Mouse (Mus musculus) left cerebral cortex, postnatal 25 days (tissue): Measurements from ENCODE around the gene Dot1l. TPM values are rescaled to one million over a fixed set of nuclear protein-coding genes. Genes with fewer than 3 reads are reported as not detected.
A peak's percentile ranks its signal among the peaks of the same experiment; 100 is the strongest.

Experiments
- DNase-seq, 2 experiments: peaks; one replicate each; pipeline ENCODE4 v3.0.0; 2022; ENCODE audit warnings: low spot score in 2 of 2, mixed read lengths in 1 of 2
- intact Hi-C: fragments of 180-260 bp; cut with DNase I; formaldehyde crosslinking; loops from one replicate; pipeline ENCODE4 v1.15.1; 2025
- total RNA-seq, 2 experiments: library from RNA; stranded (reverse); gene quantifications; 2 replicates each; pipeline ENCODE4 v1.2.3; 2021

Dot1l gene
- total RNA-seq: 10 to 100 TPM; 46.5 to 56.0 TPM

- intact Hi-C loops: loop anchor here (2.0 to 5.0 kb wide), 2 partner anchors 44 to 243 kb away; partner anchors contain the start of genes Plekhj1 and Sf3a2
- peak; percentile 98 for DNase-seq
Measured at GRCm38 (mm10) chr10:80754594-80755290, at the start of gene Dot1l. Gene Dot1l (plus strand): TSS chr10:80755206.

DNA sequence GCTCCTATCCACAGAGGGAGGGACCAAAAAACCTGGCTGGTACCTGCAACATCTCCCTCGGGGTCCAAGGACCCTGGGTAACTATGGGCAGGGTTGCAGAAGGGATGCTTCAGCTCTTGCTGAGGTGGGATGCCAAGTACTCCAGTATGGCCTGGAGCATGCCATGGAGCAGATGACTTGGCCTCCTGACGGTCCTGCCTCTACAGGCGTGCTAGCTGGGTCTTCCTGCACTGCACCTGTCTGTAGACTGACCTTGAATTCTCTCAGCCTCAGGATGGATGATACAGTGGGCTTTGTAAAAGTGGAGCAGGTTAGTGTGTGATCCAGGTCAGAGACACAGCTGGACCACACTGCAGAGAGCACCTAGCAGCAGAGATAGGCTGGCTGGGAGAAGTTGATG is 49.5 kb upstream of the Dot1l start:
- intact Hi-C loops: no loop called here

DNA sequence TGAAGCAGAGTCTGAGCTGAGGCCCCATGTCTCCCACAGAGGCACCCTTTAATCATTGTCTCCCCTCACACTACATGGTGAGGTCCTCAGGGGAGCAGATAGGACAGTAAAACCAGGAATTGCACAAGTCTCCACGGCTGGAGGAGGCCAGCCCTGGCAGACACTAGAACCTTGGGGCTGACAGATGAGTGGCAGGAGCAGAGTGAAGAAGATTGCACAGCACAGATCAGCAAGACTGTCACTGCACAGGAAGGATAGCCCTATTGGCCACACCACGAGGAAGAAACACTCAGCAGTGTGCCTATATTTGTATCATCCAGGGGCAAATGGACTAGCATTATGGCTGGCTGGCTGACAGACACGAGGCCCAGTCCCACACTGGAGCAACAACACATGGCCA is 44.2 kb upstream of the Dot1l start:
- no peak for DNase-seq
- intact Hi-C loops: no loop called here

More for the DNA sequence above, 49.5 kb upstream of the Dot1l start:
- no peak for DNase-seq

DNA sequence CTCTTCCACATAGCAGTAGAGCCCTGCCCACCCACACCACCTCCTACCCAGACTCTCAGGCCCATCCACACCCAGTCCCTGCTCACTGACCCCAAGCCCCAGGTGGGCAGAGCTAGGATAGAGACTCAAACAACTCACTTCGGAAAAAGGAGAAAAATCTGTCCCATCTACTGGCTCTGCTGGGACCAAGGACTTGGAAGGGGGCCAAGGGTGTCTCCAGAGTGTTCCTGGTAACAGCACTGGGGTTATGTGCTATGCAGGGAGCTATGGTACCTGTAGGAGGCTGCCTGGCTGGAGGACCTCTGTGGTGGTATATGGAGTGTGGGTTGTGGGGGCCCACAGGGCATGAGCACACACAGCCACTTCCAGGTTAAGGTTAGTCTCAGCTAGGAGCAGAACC is 37.7 kb upstream of the Dot1l start:
- DNase-seq: no peak
- intact Hi-C loops: no loop called here

DNA sequence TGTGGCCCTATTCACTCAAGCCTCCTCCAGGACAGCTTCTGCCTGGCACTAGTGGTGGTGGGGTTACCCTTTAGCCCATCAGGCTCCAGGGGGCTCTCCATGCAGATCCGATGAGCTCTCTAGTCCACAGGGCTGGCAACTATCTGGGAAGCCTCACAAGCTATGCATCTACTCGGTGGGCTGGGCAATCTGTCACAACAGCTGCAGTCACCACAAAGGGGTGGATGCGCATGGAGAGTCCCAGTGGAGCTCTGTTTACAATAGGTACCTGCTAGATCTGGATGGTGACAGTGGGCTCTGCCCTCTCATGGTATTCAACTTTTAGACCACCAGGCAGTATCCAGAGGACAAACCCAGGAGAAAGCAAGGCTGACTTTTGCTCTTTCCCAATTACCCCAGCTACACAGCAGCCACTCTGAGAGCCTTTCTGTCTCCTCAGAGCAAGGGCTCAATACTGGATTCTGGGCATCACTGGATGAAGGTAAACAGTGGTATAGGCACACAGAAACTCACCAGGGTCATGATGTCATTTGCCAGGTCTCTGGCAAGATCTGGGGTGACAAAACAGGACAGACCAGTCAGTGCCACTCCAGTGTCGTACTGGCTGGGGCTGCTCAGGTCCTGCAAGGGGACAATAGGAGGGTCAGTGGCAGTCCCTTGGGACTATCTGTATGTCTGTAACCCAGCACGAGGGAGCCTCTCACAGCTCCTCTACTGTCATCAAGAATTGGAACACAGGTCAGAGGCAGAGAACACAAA is 27.5 kb upstream of the Dot1l start:
- no peak for DNase-seq
- intact Hi-C loops: no loop called here

DNA sequence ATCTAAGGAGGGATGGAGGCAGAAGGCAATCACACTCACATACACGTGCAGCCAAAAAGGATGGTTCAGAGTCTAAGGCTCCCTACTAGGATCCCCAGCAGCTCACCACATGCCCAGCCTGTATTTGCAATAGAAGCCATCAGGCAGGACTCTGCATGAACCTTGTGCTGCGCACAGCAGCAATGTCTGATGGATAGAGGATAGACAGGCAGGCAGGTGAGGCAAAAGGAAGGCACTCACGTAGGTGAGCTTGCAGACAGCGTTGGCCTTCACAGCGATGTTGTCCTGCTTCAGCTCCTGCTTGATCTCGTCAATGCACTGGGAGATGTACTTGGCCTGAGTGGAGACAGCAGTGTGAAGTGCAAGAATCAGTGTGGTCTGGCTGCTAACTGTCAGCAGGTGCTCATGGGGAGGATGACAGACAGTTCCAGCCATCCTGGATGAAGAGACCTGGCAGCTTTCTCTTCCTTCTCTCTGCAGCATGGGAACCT is 22.4 kb upstream of the Dot1l start:
- no peak for DNase-seq
- intact Hi-C loops: no loop called here

- DNase-seq: peak in 1 of 2 experiments; percentile 22
- intact Hi-C loops: no loop called here
Measured at GRCm38 (mm10) chr10:80736731-80737130, 18.3 kb upstream of the Dot1l start.

GRCm38 (mm10) chr10:80738657-80739056 is 16.3 kb upstream of the Dot1l start:
- intact Hi-C loops: no loop called here
- no peak for DNase-seq

GRCm38 (mm10) chr10:80741146-80741545 is 13.9 kb upstream of the Dot1l start:
- intact Hi-C loops: loop anchor here (2.0 kb wide), 1 partner anchor 38 kb away; the partner anchor contains the start of gene Izumo4
- peak in 1 of 2 experiments; percentile 25 for DNase-seq

- intact Hi-C loops: loop anchor here (2.0 kb wide), 1 partner anchor 39 kb away; the partner anchor contains the start of gene Izumo4
Measured at GRCm38 (mm10) chr10:80741634-80742179, 13.3 kb upstream of the Dot1l start.

DNA sequence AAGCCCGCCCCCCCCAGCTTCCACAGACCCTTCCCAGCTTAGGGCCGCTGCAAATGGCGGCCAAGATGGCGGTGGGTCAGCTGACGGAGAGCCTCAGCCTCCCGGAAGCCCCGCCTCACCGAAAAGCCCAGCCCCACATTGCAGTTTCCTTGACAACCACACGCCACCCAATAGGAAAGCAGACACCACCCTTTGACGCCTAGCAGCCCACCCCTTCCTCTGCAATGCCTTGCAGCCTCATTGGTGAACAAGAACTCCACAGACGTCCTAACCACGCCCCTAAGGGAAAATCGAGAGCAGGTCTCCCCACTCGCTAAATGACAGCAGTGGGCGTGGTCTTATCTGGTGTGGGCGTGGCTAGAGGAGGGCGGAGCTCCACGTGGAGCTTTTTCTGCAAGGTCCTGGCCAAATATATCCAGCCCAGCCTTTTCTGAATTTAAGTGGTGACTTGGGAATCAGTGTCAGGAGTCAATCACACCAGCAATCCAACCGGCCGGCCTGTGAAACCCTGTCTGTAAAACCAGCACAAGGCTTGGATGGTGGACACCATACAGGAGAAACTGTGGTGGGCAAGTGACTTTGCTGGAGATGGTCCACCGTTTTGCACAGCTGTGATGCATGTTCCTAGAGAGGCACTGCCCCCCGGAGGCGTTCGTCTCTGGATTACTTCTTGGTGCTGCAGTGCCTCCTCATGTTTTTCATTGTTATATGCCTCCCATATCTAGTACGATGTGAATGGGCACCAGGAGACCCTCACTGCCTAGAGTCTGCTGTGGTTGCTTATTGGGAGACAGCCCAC is 12.6 kb upstream of the Dot1l start, which contains the start of gene Ap3d1:
Gene Ap3d1, minus strand, starts transcription at position 85 of the 799 bp plus-strand sequence.
- DNase-seq: peak; percentile 94 to 100
- intact Hi-C loops: no loop called here

More at GRCm38 (mm10) chr10:80741634-80742179, 13.3 kb upstream of the Dot1l start:
- no peak for DNase-seq

DNA sequence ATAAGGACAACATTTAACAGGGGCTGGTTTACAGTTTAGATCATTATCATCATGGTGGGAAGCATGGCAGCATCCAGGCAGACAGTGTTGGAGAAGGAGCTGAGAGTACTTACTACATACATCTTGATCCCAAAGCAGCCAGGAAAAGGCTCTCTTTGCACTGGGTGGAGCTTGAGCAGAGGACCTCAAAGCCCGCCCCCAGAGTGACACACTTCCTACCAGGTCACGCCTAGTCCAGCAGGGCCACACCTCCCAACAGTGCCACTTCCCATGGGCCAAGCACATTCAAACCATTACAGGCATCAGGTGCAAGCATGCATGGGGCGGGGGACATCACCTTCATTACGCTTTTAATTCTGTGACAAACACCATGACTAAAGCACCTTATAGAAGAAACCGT is 10.7 kb upstream of the Dot1l start:
- intact Hi-C loops: no loop called here
- no peak for DNase-seq

- DNase-seq: peak; percentile 76 to 83
- intact Hi-C loops: loop anchor here (1.0 to 2.0 kb wide), 2 partner anchors 27 to 129 kb away; no protein-coding TSS in a partner anchor
Measured at GRCm38 (mm10) chr10:80747410-80747809, 7.6 kb upstream of the Dot1l start.

GRCm38 (mm10) chr10:80748609-80749008 is 6.4 kb upstream of the Dot1l start:
- intact Hi-C loops: no loop called here
- no peak for DNase-seq

- intact Hi-C loops: no loop called here
- peak; percentile 69 to 95 for DNase-seq
Measured at GRCm38 (mm10) chr10:80751188-80751832, 3.7 kb upstream of the Dot1l start.

- DNase-seq: no peak
- intact Hi-C loops: no loop called here
Measured at GRCm38 (mm10) chr10:80752079-80752625, 2.9 kb upstream of the Dot1l start.

DNA sequence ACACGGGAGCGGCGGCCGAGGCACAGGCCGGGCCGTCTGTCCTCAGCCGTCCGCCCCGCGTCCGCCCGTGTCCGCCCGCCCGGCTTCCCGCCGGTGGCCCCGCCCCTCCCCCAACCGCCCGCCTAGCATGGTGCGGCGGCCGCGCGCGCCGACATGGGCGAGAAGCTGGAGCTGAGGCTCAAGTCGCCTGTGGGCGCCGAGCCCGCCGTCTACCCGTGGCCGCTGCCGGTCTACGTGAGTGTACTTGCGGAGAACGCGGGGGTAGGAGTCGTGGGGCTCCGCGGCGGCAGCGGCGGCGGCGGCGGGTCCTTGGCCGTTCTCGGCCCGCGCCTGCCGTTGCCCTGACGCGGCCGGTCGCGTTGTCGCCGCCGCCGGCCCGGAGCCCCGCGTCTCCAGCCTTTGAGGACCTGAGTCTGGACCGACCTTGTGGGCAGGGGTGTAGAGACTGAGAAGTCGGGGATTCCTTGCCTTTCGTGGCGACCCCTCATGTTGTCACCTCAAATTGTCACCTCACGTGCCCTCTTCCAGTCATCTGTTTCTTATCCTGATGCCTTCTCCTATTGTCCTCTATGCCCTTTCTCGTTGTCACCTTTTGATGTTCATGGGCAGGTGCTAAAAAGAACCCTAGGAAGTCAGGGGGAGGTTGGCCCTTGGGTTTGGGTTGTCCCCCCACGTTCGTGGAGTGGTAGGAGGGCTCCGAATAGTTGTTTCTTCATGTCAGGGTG is 447 bp downstream of the Dot1l start:
- intact Hi-C loops: loop anchor here (2.0 to 5.0 kb wide), 2 partner anchors 43 to 242 kb away; partner anchors contain the start of genes Plekhj1 and Sf3a2
- no peak for DNase-seq

DNA sequence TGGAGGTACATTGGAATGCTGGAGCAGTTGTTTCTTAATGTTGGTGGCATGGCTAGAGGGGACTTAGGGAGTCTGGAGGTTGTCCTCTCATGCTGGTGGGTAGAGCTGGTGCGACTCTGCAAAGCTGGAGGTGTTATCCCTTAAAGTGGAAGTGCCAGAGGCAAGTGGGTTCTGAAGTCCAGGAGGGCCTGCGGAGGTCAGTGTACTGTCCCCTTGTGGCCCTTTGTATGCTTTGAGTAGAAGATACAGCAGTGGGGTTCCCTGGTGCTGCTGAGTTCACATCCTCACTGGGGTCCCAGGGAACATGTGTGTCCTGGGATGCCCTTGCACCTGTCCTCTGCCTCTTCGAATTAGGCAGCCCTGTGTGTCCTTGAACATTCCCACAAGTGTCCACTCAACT is 1.1 kb downstream of the Dot1l start:
- no peak for DNase-seq
- intact Hi-C loops: loop anchor here (5.0 kb wide), 1 partner anchor 241 kb away; no protein-coding TSS in a partner anchor
